Mouse (Mus musculus) hindbrain, embryonic 15.5 days (tissue): Measurements from ENCODE around the gene Spef2. TPM values are rescaled to one million over a fixed set of nuclear protein-coding genes. Genes with fewer than 3 reads are reported as not detected.

Source experiments
- ATAC-seq: fragments of 200-750 bp; cut with Nextera tagmentation; 2 replicates; pipeline ENCODE4 v1.8.0; 2017; ENCODE audit warnings: low read depth, moderate number of reproducible peaks, moderate TSS enrichment; ENCODE audit not compliant: low FRiP score
- H3K27ac ChIP-seq: fragments of 300-500 bp; sonication (generic); replicated peaks from 2 replicates; pipeline ENCODE4 v1.5.1; 2015; ENCODE audit warnings: mild to moderate bottlenecking, inconsistent platforms
- H3K27me3 ChIP-seq: fragments of 300-500 bp; sonication (generic); 2 replicates; pipeline ENCODE4 v1.6.1; 2015; ENCODE audit warnings: control low read depth, inconsistent platforms
- H3K36me3 ChIP-seq: fragments of 300-500 bp; sonication (generic); 2 replicates; pipeline ENCODE4 v1.6.1; 2015; ENCODE audit warnings: control low read depth, inconsistent platforms
- H3K4me1 ChIP-seq: fragments of 300-500 bp; sonication (generic); replicated peaks from 2 replicates; pipeline ENCODE4 v1.6.1; 2015; ENCODE audit warnings: control low read depth, inconsistent platforms
- H3K4me2 ChIP-seq: fragments of 300-500 bp; sonication (generic); 2 replicates; pipeline ENCODE4 v1.6.1; 2015; ENCODE audit warnings: moderate library complexity, mild to moderate bottlenecking, inconsistent platforms
- H3K4me3 ChIP-seq: fragments of 300-500 bp; sonication (generic); 2 replicates; pipeline ENCODE4 v1.5.1; 2015; ENCODE audit warnings: mild to moderate bottlenecking, inconsistent platforms
- H3K9ac ChIP-seq: fragments of 300-500 bp; sonication (generic); 2 replicates; pipeline ENCODE4 v1.6.1; 2015; ENCODE audit warnings: inconsistent platforms
- H3K9me3 ChIP-seq: fragments of 300-500 bp; sonication (generic); 2 replicates; pipeline ENCODE4 v1.6.1; 2016; ENCODE audit warnings: control low read depth, inconsistent platforms
- WGBS: fragments of 180-500 bp; shearing (Covaris S2); methylation state at CpG from one replicate; pipeline ENCODE4 v1.1.7; 2015; 5-methylcytosine and 5-hydroxymethylcytosine counted together
- polyA plus RNA-seq: library from polyadenylated mRNA; unstranded; fragments of >200 nt; fragmentation: Nextera tagmentation; extraction: Ambion mirVana; gene quantifications from 2 replicates; pipeline ENCODE4 v1.2.1, GENCODE M21; 2015

Spef2 gene
- polyA plus RNA-seq, 1 experiment from 2014 or later, result 2.1 TPM

GRCm38 (mm10) chr15:9631657-9632056 is 117.0 kb downstream of the Spef2 start:
- no peaks in the 10 kb centered on the region for H3K4me1 ChIP-seq
- no peak overlapping the region for H3K27ac ChIP-seq
- no peak overlapping the region for H3K9ac ChIP-seq
- H3K4me2 ChIP-seq, result no peak overlapping the region
- H3K27me3 ChIP-seq, result no peaks in the 10 kb centered on the region
- no peaks in the 10 kb centered on the region for H3K36me3 ChIP-seq
- no peak overlapping the region for H3K4me3 ChIP-seq
- no peak for ATAC-seq
- no peaks in the 10 kb centered on the region for H3K9me3 ChIP-seq
- 94% methylated on average over 6 of the region's 6 CpGs for WGBS

- 92% methylated on average over 1 of the region's 1 CpGs for WGBS
Measured at GRCm38 (mm10) chr15:9629660-9630059, 119.0 kb downstream of the Spef2 start.

GRCm38 (mm10) chr15:9624619-9625018 is 124.0 kb downstream of the Spef2 start:
- H3K9ac ChIP-seq, result no peak overlapping the region
- H3K4me2 ChIP-seq, result no peak overlapping the region
- no peaks in the 10 kb centered on the region for H3K27me3 ChIP-seq
- no peak overlapping the region for H3K27ac ChIP-seq
- H3K4me3 ChIP-seq, result no peak overlapping the region
- no peak for ATAC-seq
- no peaks in the 10 kb centered on the region for H3K36me3 ChIP-seq
- no peaks in the 10 kb centered on the region for H3K9me3 ChIP-seq
- WGBS, result 84% methylated on average over 2 of the region's 2 CpGs
- no peaks in the 10 kb centered on the region for H3K4me1 ChIP-seq

More at GRCm38 (mm10) chr15:9629660-9630059, 119.0 kb downstream of the Spef2 start:
- no peak overlapping the region for H3K9ac ChIP-seq
- ATAC-seq, result no peak
- H3K9me3 ChIP-seq, result no peaks in the 10 kb centered on the region
- no peaks in the 10 kb centered on the region for H3K36me3 ChIP-seq
- H3K4me2 ChIP-seq, result no peak overlapping the region
- H3K4me1 ChIP-seq, result no peaks in the 10 kb centered on the region
- no peak overlapping the region for H3K27ac ChIP-seq
- H3K27me3 ChIP-seq, result no peaks in the 10 kb centered on the region
- no peak overlapping the region for H3K4me3 ChIP-seq

- Histone ChIP-seq H3K9ac (no peak overlapping the region), H3K4me3 (no peak overlapping the region), H3K27me3 (no peaks in the 10 kb centered on the region), H3K36me3 (no peaks in the 10 kb centered on the region), H3K27ac (no peak overlapping the region), H3K9me3 (no peaks in the 10 kb centered on the region), H3K4me1 (no peaks in the 10 kb centered on the region), H3K4me2 (no peak overlapping the region)
- 75% methylated on average over 4 of the region's 4 CpGs for WGBS
- ATAC-seq, result no peak
Measured at GRCm38 (mm10) chr15:9608177-9608576, 140.5 kb downstream of the Spef2 start.

- Histone ChIP-seq H3K9me3 (no peaks in the 10 kb centered on the region), H3K4me2 (no peak overlapping the region), H3K27me3 (no peaks in the 10 kb centered on the region), H3K4me3 (no peak overlapping the region), H3K9ac (no peak overlapping the region), H3K27ac (no peak overlapping the region), H3K4me1 (no peaks in the 10 kb centered on the region), H3K36me3 (no peaks in the 10 kb centered on the region)
- no peak for ATAC-seq
- 95% methylated on average over 6 of the region's 6 CpGs for WGBS
Measured at GRCm38 (mm10) chr15:9600088-9600455, 148.6 kb downstream of the Spef2 start.

GRCm38 (mm10) chr15:9599382-9600087 is 149.1 kb downstream of the Spef2 start:
- H3K9me3 ChIP-seq, result no peaks in the 10 kb centered on the region
- no peak overlapping the region for H3K4me3 ChIP-seq
- no peak for ATAC-seq
- no peaks in the 10 kb centered on the region for H3K36me3 ChIP-seq
- no peaks in the 10 kb centered on the region for H3K4me1 ChIP-seq
- H3K9ac ChIP-seq, result no peak overlapping the region
- H3K27me3 ChIP-seq, result no peaks in the 10 kb centered on the region
- no peak overlapping the region for H3K4me2 ChIP-seq
- 84% methylated on average over 12 of the region's 12 CpGs for WGBS
- no peak overlapping the region for H3K27ac ChIP-seq

- ATAC-seq, result no peak
- Histone ChIP-seq H3K36me3 (no peaks in the 10 kb centered on the region), H3K27ac (no peak overlapping the region), H3K4me2 (no peak overlapping the region), H3K4me3 (no peak overlapping the region), H3K27me3 (no peaks in the 10 kb centered on the region), H3K9ac (no peak overlapping the region), H3K9me3 (no peaks in the 10 kb centered on the region), H3K4me1 (no peaks in the 10 kb centered on the region)
- WGBS, result 93% methylated on average over 6 of the region's 6 CpGs
Measured at GRCm38 (mm10) chr15:9596298-9597060, 152.2 kb downstream of the Spef2 start.

- Histone ChIP-seq H3K27ac (no peak overlapping the region), H3K4me2 (no peak overlapping the region), H3K4me1 (no peaks in the 10 kb centered on the region), H3K27me3 (no peaks in the 10 kb centered on the region), H3K9ac (no peak overlapping the region), H3K4me3 (no peak overlapping the region), H3K9me3 (no peaks in the 10 kb centered on the region), H3K36me3 (no peaks in the 10 kb centered on the region)
- 80% methylated on average over 4 of the region's 4 CpGs for WGBS
- no peak for ATAC-seq
Measured at GRCm38 (mm10) chr15:9589939-9590338, 158.7 kb downstream of the Spef2 start.

- Histone ChIP-seq H3K27ac (no peak overlapping the region), H3K27me3 (no peaks in the 10 kb centered on the region), H3K4me1 (no peaks in the 10 kb centered on the region), H3K36me3 (no peaks in the 10 kb centered on the region), H3K9me3 (no peaks in the 10 kb centered on the region), H3K4me2 (no peak overlapping the region), H3K9ac (no peak overlapping the region), H3K4me3 (no peak overlapping the region)
- no peak for ATAC-seq
- WGBS, result 81% methylated on average over 11 of the region's 11 CpGs
Measured at GRCm38 (mm10) chr15:9580470-9581280, 168.0 kb downstream of the Spef2 start.

- Histone ChIP-seq H3K27ac (no peak overlapping the region), H3K4me2 (no peak overlapping the region), H3K36me3 (no peaks in the 10 kb centered on the region), H3K4me1 (no peaks in the 10 kb centered on the region), H3K4me3 (no peak overlapping the region), H3K9me3 (no peaks in the 10 kb centered on the region), H3K9ac (no peak overlapping the region), H3K27me3 (no peaks in the 10 kb centered on the region)
- 85% methylated on average over 4 of the region's 4 CpGs for WGBS
- no peak for ATAC-seq
Measured at GRCm38 (mm10) chr15:9577303-9577702, 171.4 kb downstream of the Spef2 start.

GRCm38 (mm10) chr15:9574796-9575195 is 173.9 kb downstream of the Spef2 start:
- 85% methylated on average over 5 of the region's 5 CpGs for WGBS
- no peaks in the 10 kb centered on the region for H3K9me3 ChIP-seq
- no peak overlapping the region for H3K27ac ChIP-seq
- H3K4me3 ChIP-seq, result no peak overlapping the region
- H3K36me3 ChIP-seq, result no peaks in the 10 kb centered on the region
- H3K4me2 ChIP-seq, result no peak overlapping the region
- no peaks in the 10 kb centered on the region for H3K4me1 ChIP-seq
- ATAC-seq, result no peak
- H3K27me3 ChIP-seq, result no peaks in the 10 kb centered on the region
- no peak overlapping the region for H3K9ac ChIP-seq

GRCm38 (mm10) chr15:9573361-9573760 is 175.3 kb downstream of the Spef2 start:
- Histone ChIP-seq H3K4me2 (no peak overlapping the region), H3K9me3 (no peaks in the 10 kb centered on the region), H3K9ac (no peak overlapping the region), H3K27ac (no peak overlapping the region), H3K4me1 (no peaks in the 10 kb centered on the region), H3K27me3 (no peaks in the 10 kb centered on the region), H3K4me3 (no peak overlapping the region), H3K36me3 (no peaks in the 10 kb centered on the region)
- 90% methylated on average over 4 of the region's 4 CpGs for WGBS
- no peak for ATAC-seq
